Mouse (Mus musculus): ENCODE results near the gene Ugt1a9.

Ugt1a9 gene

GRCm38 (mm10) chr1:88258881-88259642 is 188.5 kb downstream of the Ugt1a9 start:
- no peak for DNase-seq (ENCODE audit: extremely low read depth, low read depth)

GRCm38 (mm10) chr1:88259643-88260024 is 189.0 kb downstream of the Ugt1a9 start:
- no peak for DNase-seq (ENCODE audit: extremely low read depth, low read depth)

GRCm38 (mm10) chr1:88260114-88260513 is 189.5 kb downstream of the Ugt1a9 start:
- no peak for DNase-seq (ENCODE audit: extremely low read depth, low read depth)

- no peak for DNase-seq (ENCODE audit: extremely low read depth, low read depth)
Measured at GRCm38 (mm10) chr1:88260604-88261377, 190.2 kb downstream of the Ugt1a9 start.

GRCm38 (mm10) chr1:88261706-88262105 is 191.1 kb downstream of the Ugt1a9 start:
- no peak for DNase-seq (ENCODE audit: extremely low read depth, low read depth)

- DNase-seq (ENCODE audit: extremely low read depth, low read depth), result peak; percentile 58
Measured at GRCm38 (mm10) chr1:88262255-88262654, 191.7 kb downstream of the Ugt1a9 start.

GRCm38 (mm10) chr1:88262961-88263360 is 192.4 kb downstream of the Ugt1a9 start:
- no peak for DNase-seq (ENCODE audit: extremely low read depth, low read depth)

GRCm38 (mm10) chr1:88263778-88264177 is 193.2 kb downstream of the Ugt1a9 start:
- DNase-seq (ENCODE audit: extremely low read depth, low read depth), result no peak

GRCm38 (mm10) chr1:88264237-88264868 is 193.8 kb downstream of the Ugt1a9 start:
- DNase-seq (ENCODE audit: extremely low read depth, low read depth), result no peak

GRCm38 (mm10) chr1:88264869-88265240 is 194.3 kb downstream of the Ugt1a9 start:
- DNase-seq (ENCODE audit: extremely low read depth, low read depth), result no peak

- DNase-seq (ENCODE audit: extremely low read depth, low read depth), result no peak
Measured at GRCm38 (mm10) chr1:88266123-88266522, 195.5 kb downstream of the Ugt1a9 start.

GRCm38 (mm10) chr1:88267489-88267888 is 196.9 kb downstream of the Ugt1a9 start:
- DNase-seq (ENCODE audit: extremely low read depth, low read depth), result no peak

GRCm38 (mm10) chr1:88268070-88268469 is 197.5 kb downstream of the Ugt1a9 start:
- no peak for DNase-seq (ENCODE audit: extremely low read depth, low read depth)
